Mouse (Mus musculus): ENCODE data around the gene Bicd1.
A peak's percentile ranks its signal among the peaks of the same experiment; 100 is the strongest.

The Bicd1 gene

DNA sequence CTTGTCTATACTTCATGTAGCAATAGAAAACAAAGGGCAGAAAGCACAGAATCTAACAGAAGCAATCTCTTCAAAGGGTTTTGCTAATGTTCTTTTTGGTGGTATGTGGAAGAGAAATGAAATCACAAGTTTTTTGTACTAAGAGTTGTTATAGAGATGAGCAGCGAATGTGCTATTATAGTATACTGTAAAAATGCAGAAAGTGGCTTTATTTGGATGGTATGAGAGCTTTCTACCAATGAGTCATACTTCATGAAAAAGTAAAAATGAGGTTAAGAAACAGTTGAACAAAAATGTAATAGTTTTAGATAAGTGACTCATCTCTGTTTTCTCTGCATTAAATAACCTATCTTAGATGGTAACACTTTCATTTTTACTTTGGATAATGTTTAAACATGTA, 165.6 kb downstream of the Bicd1 start:
- no peak for DNase-seq

DNA sequence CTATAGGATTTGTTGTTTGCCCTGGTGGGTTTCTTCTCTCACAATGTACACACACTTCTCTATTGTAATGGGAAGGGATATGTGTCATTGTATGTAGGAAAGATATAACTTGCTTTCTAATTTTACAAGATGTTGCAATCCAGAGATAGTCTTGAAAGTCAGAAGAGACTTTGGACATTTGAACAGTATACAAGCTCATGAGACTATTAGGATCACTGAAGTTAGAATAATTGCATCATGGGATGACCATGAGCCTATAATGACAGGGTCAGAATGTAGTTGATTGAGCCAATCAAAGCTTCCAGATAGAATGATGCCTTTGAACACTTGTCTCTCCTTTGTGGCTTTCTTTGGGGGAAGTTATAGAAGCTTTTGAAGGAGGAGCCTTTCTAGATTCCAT, 171.4 kb downstream of the Bicd1 start:
- no peak for DNase-seq

- peak; percentile 11 for DNase-seq
Observed at GRCm38 (mm10) chr6:149585708-149586504, 177.2 kb downstream of the Bicd1 start.

Measured in retina, postnatal 1 day (tissue).